Mouse (Mus musculus) megakaryocyte, embryonic 14.5 days (primary cell): ENCODE measurements around the gene Inhbc.

Source experiments
- FLI1 ChIP-seq: IDR thresholded peaks from 2 replicates; pipeline ENCODE4 v1.6.1; 2012; ENCODE audit warnings: low read length, inconsistent platforms, mixed read lengths
- GATA1 ChIP-seq: IDR thresholded peaks from 3 replicates; pipeline ENCODE4 v1.6.1; 2012; ENCODE audit warnings: mixed read lengths, low read length, inconsistent platforms, borderline replicate concordance

GRCm38 (mm10) chr10:127351285-127351595, 19.0 kb downstream of the Inhbc start:
- no peak for TF ChIP-seq GATA1
- no peak for TF ChIP-seq FLI1
